Mouse (Mus musculus) heart, postnatal 0 days (tissue): ENCODE results near the gene Wwox.

Source experiments
- CTCF ChIP-seq: IDR thresholded peaks from 2 replicates; pipeline ENCODE4 v1.5.1; 2016; ENCODE audit warnings: antibody characterized with exemption, control low read depth, low read depth
- EP300 ChIP-seq: IDR thresholded peaks from 2 replicates; pipeline ENCODE4 v1.6.1; 2016; ENCODE audit warnings: antibody characterized with exemption, low read depth

GRCm38 (mm10) chr8:114573014-114573746, 133.7 kb downstream of the Wwox start:
- TF ChIP-seq CTCF (no peak), EP300 (no peak)
